Mouse (Mus musculus) forebrain, embryonic 11.5 days (tissue): ENCODE measurements around the gene Gprc5b. TPM values are rescaled to one million over a fixed set of nuclear protein-coding genes. Genes with fewer than 3 reads are reported as not detected.

Experiments
- ATAC-seq: fragments of 200-750 bp; cut with Nextera tagmentation; replicated peaks from 2 replicates; pipeline ENCODE4 v1.8.0; 2017; ENCODE audit warnings: moderate TSS enrichment; ENCODE audit not compliant: low FRiP score
- DNase-seq: peaks from one replicate; pipeline ENCODE4 v3.0.0-alpha.2; 2017; ENCODE audit warnings: low spot score
- H3K27ac ChIP-seq: fragments of 300-500 bp; sonication (generic); 2 replicates; pipeline ENCODE4 v1.5.1; 2014; ENCODE audit warnings: low read depth, low read length
- H3K27me3 ChIP-seq: fragments of 300-500 bp; sonication (generic); 2 replicates; pipeline ENCODE4 v1.6.1; 2014; ENCODE audit warnings: mild to moderate bottlenecking, low read length, mixed read lengths; ENCODE audit not compliant: control insufficient read depth, insufficient read depth
- H3K36me3 ChIP-seq: fragments of 300-500 bp; sonication (generic); 2 replicates; pipeline ENCODE4 v1.6.1; 2014; ENCODE audit warnings: mild to moderate bottlenecking, low read length, moderate library complexity, mixed read lengths; ENCODE audit not compliant: control insufficient read depth, insufficient read depth
- H3K4me1 ChIP-seq: fragments of 300-500 bp; sonication (generic); replicated peaks from 2 replicates; pipeline ENCODE4 v1.6.1; 2014; ENCODE audit warnings: low read length, mixed read lengths; ENCODE audit not compliant: control insufficient read depth, insufficient read depth
- H3K4me2 ChIP-seq: fragments of 300-500 bp; sonication (generic); 2 replicates; pipeline ENCODE4 v1.6.1; 2014; ENCODE audit warnings: low read depth, mild to moderate bottlenecking, low read length, moderate library complexity, mixed read lengths; ENCODE audit not compliant: severe bottlenecking
- H3K4me3 ChIP-seq: fragments of 300-500 bp; sonication (generic); 2 replicates; pipeline ENCODE4 v1.5.1; 2014; ENCODE audit warnings: low read depth, low read length
- H3K9ac ChIP-seq: fragments of 300-500 bp; sonication (generic); 2 replicates; pipeline ENCODE4 v1.6.1; 2014; ENCODE audit warnings: low read length
- H3K9me3 ChIP-seq: fragments of 300-500 bp; sonication (generic); 2 replicates; pipeline ENCODE4 v1.6.1; 2016; ENCODE audit warnings: low read length, mixed read lengths; ENCODE audit not compliant: control insufficient read depth
- WGBS: fragments of 180-500 bp; shearing (Covaris S2); extraction: QIAGEN DNeasy Blood & Tissue Kit; methylation state at CpG from one replicate; pipeline ENCODE4 v1.1.7; 2014; 5-methylcytosine and 5-hydroxymethylcytosine counted together
- polyA plus RNA-seq: library from polyadenylated mRNA; unstranded; fragments of >200 nt; fragmentation: Nextera tagmentation; extraction: Ambion mirVana; gene quantifications from 2 replicates; pipeline ENCODE4 v1.2.1, GENCODE M21; 2014

Gprc5b gene
- polyA plus RNA-seq, 1 experiment from 2014 or later = 18.1 TPM

- H3K4me3 ChIP-seq = no peak overlapping the region
- WGBS = 64% methylated on average over 11 of the region's 11 CpGs
- ATAC-seq = no peak
These were observed 41.3 kb downstream of the Gprc5b start for GRCm38 (mm10) chr7:118953626-118954282.

GRCm38 (mm10) chr7:118949749-118950148 is 45.3 kb downstream of the Gprc5b start:
- 86% methylated on average over 7 of the region's 7 CpGs for WGBS
- no peak for ATAC-seq
- no peaks in the 10 kb centered on the region for H3K4me1 ChIP-seq

More at GRCm38 (mm10) chr7:118953626-118954282, 41.3 kb downstream of the Gprc5b start:
- Histone ChIP-seq H3K4me1 (no peaks in the 10 kb centered on the region), H3K27me3 (no peaks in the 10 kb centered on the region), H3K36me3 (no peaks in the 10 kb centered on the region), H3K27ac (no peak overlapping the region), H3K9me3 (no peaks in the 10 kb centered on the region), H3K4me2 (no peak overlapping the region), H3K9ac (no peak overlapping the region)
- DNase-seq = no peak

GRCm38 (mm10) chr7:118948677-118949282 is 46.2 kb downstream of the Gprc5b start:
- Histone ChIP-seq H3K27me3 (no peaks in the 10 kb centered on the region), H3K36me3 (no peaks in the 10 kb centered on the region), H3K4me2 (no peak overlapping the region), H3K4me3 (no peak overlapping the region), H3K27ac (no peak overlapping the region), H3K4me1 (no peaks in the 10 kb centered on the region), H3K9ac (no peak overlapping the region), H3K9me3 (no peaks in the 10 kb centered on the region)
- DNase-seq = no peak
- no peak for ATAC-seq
- WGBS = 60% methylated on average over 2 of the region's 2 CpGs

More at GRCm38 (mm10) chr7:118949749-118950148, 45.3 kb downstream of the Gprc5b start:
- H3K4me3 ChIP-seq = no peak overlapping the region
- H3K9me3 ChIP-seq = no peaks in the 10 kb centered on the region
- H3K27me3 ChIP-seq = no peaks in the 10 kb centered on the region
- H3K27ac ChIP-seq = no peak overlapping the region
- H3K36me3 ChIP-seq = no peaks in the 10 kb centered on the region
- no peak overlapping the region for H3K4me2 ChIP-seq
- DNase-seq = no peak
- no peak overlapping the region for H3K9ac ChIP-seq

GRCm38 (mm10) chr7:118947241-118947640 is 47.8 kb downstream of the Gprc5b start:
- no peaks in the 10 kb centered on the region for H3K36me3 ChIP-seq
- no peaks in the 10 kb centered on the region for H3K9me3 ChIP-seq
- DNase-seq (no peak), ATAC-seq (no peak)
- no peak overlapping the region for H3K4me3 ChIP-seq
- H3K4me1 ChIP-seq = no peaks in the 10 kb centered on the region
- no peaks in the 10 kb centered on the region for H3K27me3 ChIP-seq
- 67% methylated on average over 3 of the region's 3 CpGs for WGBS
- H3K9ac ChIP-seq = no peak overlapping the region
- no peak overlapping the region for H3K27ac ChIP-seq
- no peak overlapping the region for H3K4me2 ChIP-seq

GRCm38 (mm10) chr7:118944884-118945283 is 50.1 kb downstream of the Gprc5b start:
- Histone ChIP-seq H3K36me3 (no peaks in the 10 kb centered on the region), H3K27me3 (no peaks in the 10 kb centered on the region), H3K4me2 (no peak overlapping the region), H3K4me1 (no peaks in the 10 kb centered on the region), H3K4me3 (no peak overlapping the region), H3K9ac (no peak overlapping the region), H3K9me3 (no peaks in the 10 kb centered on the region), H3K27ac (no peak overlapping the region)
- DNase-seq (no peak), ATAC-seq (no peak)
- WGBS = 31% methylated on average over 2 of the region's 2 CpGs

- 61% methylated on average over 7 of the region's 7 CpGs for WGBS
- no peak overlapping the region for H3K4me2 ChIP-seq
- H3K27me3 ChIP-seq = no peaks in the 10 kb centered on the region
- H3K9ac ChIP-seq = no peak overlapping the region
- no peaks in the 10 kb centered on the region for H3K9me3 ChIP-seq
- H3K4me3 ChIP-seq = no peak overlapping the region
- no peaks in the 10 kb centered on the region for H3K4me1 ChIP-seq
- H3K36me3 ChIP-seq = no peaks in the 10 kb centered on the region
- DNase-seq (no peak), ATAC-seq (no peak)
- H3K27ac ChIP-seq = no peak overlapping the region
These were observed 51.8 kb downstream of the Gprc5b start for GRCm38 (mm10) chr7:118943170-118943569.

GRCm38 (mm10) chr7:118942297-118942696 is 52.7 kb downstream of the Gprc5b start:
- H3K36me3 ChIP-seq = no peaks in the 10 kb centered on the region
- WGBS = 79% methylated on average over 3 of the region's 3 CpGs
- ATAC-seq = no peak
- no peak overlapping the region for H3K27ac ChIP-seq
- no peaks in the 10 kb centered on the region for H3K27me3 ChIP-seq
- H3K4me2 ChIP-seq = no peak overlapping the region
- H3K9me3 ChIP-seq = no peaks in the 10 kb centered on the region
- H3K4me3 ChIP-seq = no peak overlapping the region
- no peaks in the 10 kb centered on the region for H3K4me1 ChIP-seq
- no peak overlapping the region for H3K9ac ChIP-seq
- no peak for DNase-seq

GRCm38 (mm10) chr7:118937469-118938387 is 57.3 kb downstream of the Gprc5b start:
- ATAC-seq = no peak
- Histone ChIP-seq H3K4me1 (no peaks in the 10 kb centered on the region), H3K36me3 (no peaks in the 10 kb centered on the region), H3K9ac (no peak overlapping the region), H3K9me3 (no peaks in the 10 kb centered on the region), H3K27ac (no peak overlapping the region), H3K4me2 (no peak overlapping the region), H3K4me3 (no peak overlapping the region), H3K27me3 (no peaks in the 10 kb centered on the region)
- WGBS = 81% methylated on average over 11 of the region's 11 CpGs
- no peak for DNase-seq
